ENCODE assay signal across 8 mouse cellular contexts in the genomic region with DNA sequence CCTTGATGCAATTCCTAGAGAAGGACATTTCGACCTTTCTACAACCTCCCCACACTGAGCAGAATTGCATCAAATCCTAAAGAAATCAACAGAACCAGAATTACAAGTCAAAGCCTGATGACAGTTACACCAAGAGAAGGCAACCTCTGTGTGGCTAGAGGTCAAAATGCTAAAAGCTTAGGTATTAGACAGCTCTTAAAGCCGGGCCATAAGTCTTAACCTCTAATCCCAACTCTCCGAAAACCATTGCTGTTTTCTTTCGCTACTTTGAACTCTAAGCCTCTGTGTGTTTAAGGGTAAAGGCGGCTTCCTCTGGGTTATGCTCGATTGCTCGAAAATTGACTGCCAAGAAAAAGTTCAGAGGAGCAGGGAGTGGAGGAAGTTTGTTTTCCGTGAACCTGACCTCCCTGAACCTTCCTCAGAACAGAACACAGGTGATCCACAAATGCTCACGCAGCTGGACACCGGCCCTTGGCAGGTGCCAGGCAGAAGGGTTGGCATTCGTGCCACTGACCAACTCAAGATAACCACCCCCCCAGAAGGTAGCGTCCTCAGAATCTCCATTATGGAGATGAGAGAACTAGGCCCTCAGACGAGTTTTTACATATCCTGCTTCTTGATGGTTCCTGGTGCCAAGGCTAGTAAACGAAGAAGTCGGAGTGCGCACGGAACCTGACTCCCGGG. TPM values are rescaled to one million over a fixed set of nuclear protein-coding genes. Genes with fewer than 3 reads are reported as not detected.
DNase-seq lines count a peak whose midpoint lies in the region; ATAC-seq lines count a peak whose summit lies in the region.

No protein-coding gene starts in this region.

- peak overlapping the region; percentile 56 for H3K4me2 ChIP-seq in neural tube, embryonic 11.5 days (ENCODE audit: low read depth)
- H3K4me2 ChIP-seq in embryonic facial prominence, embryonic 13.5 days = peak overlapping the region; percentile 65
- peak overlapping the region; percentile 52 for H3K4me2 ChIP-seq in hindbrain, embryonic 16.5 days (ENCODE audit: low read length)

- 0 out of 2 replicates have a peak, but pooled peaks cover 3% of the 10 kb centered on the region for H3K27me3 ChIP-seq in neural tube, embryonic 11.5 days (ENCODE audit: control insufficient read depth, insufficient read depth, low read length)
- H3K27me3 ChIP-seq in embryonic facial prominence, embryonic 13.5 days = peaks cover 17% of the 10 kb centered on the region
- H3K27me3 ChIP-seq in hindbrain, embryonic 16.5 days (replicated peaks; ENCODE audit: control insufficient read depth, insufficient read depth, low read length) = no peaks in the 10 kb centered on the region

- no peak overlapping the region for H3K27ac ChIP-seq in neural tube, embryonic 11.5 days (ENCODE audit: low read depth, low read length)
- peak overlapping the region; percentile 95 for H3K27ac ChIP-seq in embryonic facial prominence, embryonic 13.5 days
- H3K27ac ChIP-seq in hindbrain, embryonic 16.5 days (ENCODE audit: low read depth, low read length) = peak overlapping the region; percentile 90
- H3K27ac ChIP-seq in macrophage = peak overlapping the region; percentile 40

- DNase-seq in neural tube, embryonic 11.5 days (ENCODE audit: low spot score) = no peak
- DNase-seq in neural tube, embryonic 10.5 days (ENCODE audit: extremely low spot score, low spot score) = no peak
- no peak for DNase-seq in B cell, adult 2 months
- DNase-seq in embryo, embryonic 10.5 days (ENCODE audit: low spot score) = no peak
- DNase-seq in adrenal gland, postnatal 10 days = no peak

- H3K9me3 ChIP-seq in neural tube, embryonic 11.5 days (ENCODE audit: control insufficient read depth, low read length) = no peaks in the 10 kb centered on the region
- H3K9me3 ChIP-seq in embryonic facial prominence, embryonic 13.5 days = no peaks in the 10 kb centered on the region
- H3K9me3 ChIP-seq in hindbrain, embryonic 16.5 days (ENCODE audit: control insufficient read depth, low read length) = no peaks in the 10 kb centered on the region

- no peaks in the 10 kb centered on the region for H3K4me1 ChIP-seq in neural tube, embryonic 11.5 days (ENCODE audit: control insufficient read depth, insufficient read depth, low read length)
- no peaks in the 10 kb centered on the region for H3K4me1 ChIP-seq in embryonic facial prominence, embryonic 13.5 days
- H3K4me1 ChIP-seq in hindbrain, embryonic 16.5 days (ENCODE audit: control insufficient read depth, insufficient read depth, low read depth, low read length) = no peaks in the 10 kb centered on the region

- ATAC-seq in neural tube, embryonic 11.5 days (ENCODE audit: insufficient read depth, low FRiP score, low TSS enrichment) = no peak
- no peak for ATAC-seq in embryonic facial prominence, embryonic 13.5 days (ENCODE audit: insufficient number of reproducible peaks, insufficient read depth, low FRiP score, low TSS enrichment, low read depth)
- ATAC-seq in hindbrain, embryonic 16.5 days = 0 out of 2 replicates have a peak, but pooled peaks have one; percentile 0

- peak overlapping the region; percentile 65 for H3K4me3 ChIP-seq in neural tube, embryonic 11.5 days (ENCODE audit: low read depth, low read length)
- peak overlapping the region; percentile 60 for H3K4me3 ChIP-seq in embryonic facial prominence, embryonic 13.5 days
- peak overlapping the region; percentile 63 for H3K4me3 ChIP-seq in hindbrain, embryonic 16.5 days (ENCODE audit: low read length)
- H3K4me3 ChIP-seq in macrophage (ENCODE audit: inconsistent target) = peak overlapping the region; percentile 52

- H3K36me3 ChIP-seq in neural tube, embryonic 11.5 days (ENCODE audit: control insufficient read depth, insufficient read depth, low read length) = no peaks in the 10 kb centered on the region
- no peaks in the 10 kb centered on the region for H3K36me3 ChIP-seq in embryonic facial prominence, embryonic 13.5 days
- no peaks in the 10 kb centered on the region for H3K36me3 ChIP-seq in hindbrain, embryonic 16.5 days (ENCODE audit: control insufficient read depth, insufficient read depth, low read length)
- H3K36me3 ChIP-seq in macrophage (ENCODE audit: inconsistent target) = no peaks in the 10 kb centered on the region

- WGBS in neural tube, embryonic 11.5 days = 24% methylated on average over 18 of the region's 18 CpGs
- WGBS in embryonic facial prominence, embryonic 13.5 days = 28% methylated on average over 18 of the region's 18 CpGs
- WGBS in hindbrain, embryonic 16.5 days = 26% methylated on average over 18 of the region's 18 CpGs
- 12% methylated on average over 12 of the region's 18 CpGs for WGBS in macrophage (ENCODE audit: missing documents)

- peaks cover 47% of the 10 kb centered on the region for H3K79me2 ChIP-seq in macrophage (ENCODE audit: inconsistent target)

- H3K9ac ChIP-seq in neural tube, embryonic 11.5 days (ENCODE audit: low read length) = peak overlapping the region; percentile 64
- H3K9ac ChIP-seq in embryonic facial prominence, embryonic 13.5 days = peak overlapping the region; percentile 78
- H3K9ac ChIP-seq in hindbrain, embryonic 16.5 days (ENCODE audit: low read depth, low read length) = peak overlapping the region; percentile 76

RNA-seq across cellular contexts. Expression of a gene that starts 0.9 kb away (rescaled TPM):
- 110 and 113 TPM in 2 replicates for polyA plus RNA-seq in neural tube, embryonic 11.5 days (2014; fragmentation: Nextera tagmentation; extraction: Ambion mirVana)
- polyA plus RNA-seq in embryonic facial prominence, embryonic 13.5 days (2015; fragmentation: Nextera tagmentation; extraction: Ambion mirVana) = 99.2 and 108 TPM in 2 replicates
- 186 and 206 TPM in 2 replicates for polyA plus RNA-seq in hindbrain, embryonic 16.5 days (2015; fragmentation: Nextera tagmentation; extraction: Ambion mirVana)
- total RNA-seq in macrophage (2018; cell fraction: chromatin; rRNA removed) = 10 to 100 TPM; 13.3 to 61.0 (median 33.9) TPM
- 10 to 100 TPM; 40.6 to 65.3 (median 54.3) TPM for total RNA-seq in macrophage (2018; cell fraction: cytosol; rRNA removed)
- total RNA-seq in macrophage (2018; cell fraction: nucleus; rRNA removed) = 10 to 100 TPM; 17.1 to 63.5 (median 35.9) TPM
- 46.5 to 72.3 TPM (median 56.7 TPM) in 3 replicates for polyA plus RNA-seq in macrophage (2018)
- total RNA-seq in adrenal gland, postnatal 10 days (2021) = 100 to 1,000 TPM; 522 to 573 TPM
